Mouse (Mus musculus): ENCODE results near the gene Zfp551. TPM values are rescaled to one million over a fixed set of nuclear protein-coding genes. Genes with fewer than 3 reads are reported as not detected.

Gene Zfp551
- 0.51 and 0.81 TPM in 2 replicates for polyA plus RNA-seq (2012; rRNA removed)

DNA sequence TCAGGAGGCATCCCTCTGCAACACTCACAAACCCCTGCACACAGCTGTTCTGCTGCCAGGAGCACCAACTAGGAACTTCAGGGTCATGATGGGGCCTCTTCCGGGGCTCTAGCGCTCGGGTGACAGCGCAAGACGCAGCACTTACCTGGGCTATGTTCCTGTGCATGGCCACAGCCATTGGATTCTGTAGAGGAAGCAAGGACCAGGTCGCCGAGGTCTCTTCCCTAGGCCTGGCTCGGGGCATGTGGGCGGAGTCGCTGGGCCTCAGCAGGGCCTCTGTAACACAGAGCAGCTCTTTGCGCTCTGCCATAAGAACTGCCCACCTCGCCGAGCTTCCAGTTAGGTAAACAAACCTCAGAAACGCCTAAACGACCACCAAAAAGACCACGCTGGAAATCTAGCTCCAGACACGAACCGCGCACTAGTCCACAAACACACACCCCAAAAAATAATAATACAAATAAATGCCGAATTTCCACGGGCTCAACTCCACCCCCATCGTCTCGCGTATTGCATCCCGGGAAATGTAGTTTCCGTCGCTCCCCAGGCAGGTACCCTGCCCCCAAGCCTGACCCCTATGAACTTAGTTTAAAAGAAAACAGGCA is at the start of gene Zfp551:
TSS of gene Zfp551 (minus strand) at position 507 of the 605 bp plus-strand sequence.
- peak; percentile 54 for DNase-seq
- no peak for TF ChIP-seq CTCF (IDR thresholded peaks at IDR 0.05; ENCODE audit: insufficient read depth, low read length)
- TF ChIP-seq POLR2A (IDR thresholded peaks at IDR 0.05; ENCODE audit: borderline replicate concordance, extremely low read depth, low read depth, low read length), result 0 out of 2 replicates have a peak, but pooled peaks have one; percentile 9
- peaks cover 4% of the 10 kb centered on the region; the same call in 1 of the 2 replicates for H3K4me1 ChIP-seq (ENCODE audit: control insufficient read depth, insufficient read depth, low read length)
- WGBS, result under 1% methylated on average over 27 of the region's 27 CpGs
- H3K4me3 ChIP-seq (replicated peaks; ENCODE audit: extremely low read depth, low read depth, low read length), result peak within 1 kb of the TSS; percentile 73

DNA sequence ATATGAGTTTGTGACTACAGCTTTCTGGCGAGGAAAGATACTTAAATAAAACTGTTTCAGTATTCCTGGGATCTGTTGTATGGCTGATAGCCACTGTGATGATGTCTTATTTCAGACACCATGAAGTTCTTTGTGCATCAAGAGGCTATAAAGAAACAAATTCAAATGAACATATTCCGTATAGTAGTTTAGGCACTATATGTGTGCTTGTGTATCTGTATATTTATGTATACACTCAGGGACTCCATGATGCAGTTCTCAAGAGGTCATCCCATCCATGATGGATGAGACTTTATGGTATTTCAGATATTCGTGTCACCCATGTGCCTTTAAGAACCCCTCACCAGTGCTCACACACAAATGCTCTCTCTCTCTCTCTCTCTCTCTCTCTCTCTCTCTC is 304 bp upstream of the Zfp551 start:
- peaks cover 4% of the 10 kb centered on the region; the same call in 1 of the 2 replicates for H3K4me1 ChIP-seq (ENCODE audit: control insufficient read depth, insufficient read depth, low read length)
- no peak overlapping the region for H3K4me3 ChIP-seq (replicated peaks; ENCODE audit: extremely low read depth, low read depth, low read length)
- no peak for DNase-seq
- no peak for TF ChIP-seq POLR2A (IDR thresholded peaks at IDR 0.05; ENCODE audit: borderline replicate concordance, extremely low read depth, low read depth, low read length)
- no peak for TF ChIP-seq CTCF (IDR thresholded peaks at IDR 0.05; ENCODE audit: insufficient read depth, low read length)
- 61% methylated on average over 3 of the region's 3 CpGs for WGBS

GRCm38 (mm10) chr7:12421741-12422140 is 810 bp downstream of the Zfp551 start:
- Histone ChIP-seq H3K4me1 (ENCODE audit: control insufficient read depth, insufficient read depth, low read length) (peaks cover 4% of the 10 kb centered on the region; the same call in 1 of the 2 replicates), H3K4me3 (replicated peaks; ENCODE audit: extremely low read depth, low read depth, low read length) (no peak overlapping the region)
- DNase-seq, result no peak
- no peak for TF ChIP-seq POLR2A (IDR thresholded peaks at IDR 0.05; ENCODE audit: borderline replicate concordance, extremely low read depth, low read depth, low read length)
- TF ChIP-seq CTCF (IDR thresholded peaks at IDR 0.05; ENCODE audit: insufficient read depth, low read length), result no peak
- 49% methylated on average over 5 of the region's 5 CpGs for WGBS

GRCm38 (mm10) chr7:12369173-12369572 is 53.4 kb downstream of the Zfp551 start, which contains the start of gene Vmn1r84:
Gene Vmn1r84 (minus strand): TSS chr7:12369273.
- DNase-seq, result no peak
- TF ChIP-seq POLR2A (IDR thresholded peaks at IDR 0.05; ENCODE audit: borderline replicate concordance, extremely low read depth, low read depth, low read length) (no peak), CTCF (IDR thresholded peaks at IDR 0.05; ENCODE audit: insufficient read depth, low read length) (no peak)
- no peaks in the 10 kb centered on the region for H3K4me1 ChIP-seq (ENCODE audit: control insufficient read depth, insufficient read depth, low read length)
- WGBS, result 50% methylated on average over 1 of the region's 1 CpGs
- H3K4me3 ChIP-seq (replicated peaks; ENCODE audit: extremely low read depth, low read depth, low read length), result no peak within 1 kb of the TSS

Other genes starting within 250 kb of the Zfp551 start
- not detected in 2 replicates for gene Vmn1r80, start 233.5 kb downstream of the Zfp551 start, polyA plus RNA-seq (2012; rRNA removed)
- not detected in 2 replicates for gene Vmn1r81, start 154.5 kb downstream of the Zfp551 start, polyA plus RNA-seq (2012; rRNA removed)
- not detected in 2 replicates for gene Vmn1r82, start 122.3 kb downstream of the Zfp551 start, polyA plus RNA-seq (2012; rRNA removed)
- not detected in 2 replicates for gene Vmn1r83, start 93.3 kb downstream of the Zfp551 start, polyA plus RNA-seq (2012; rRNA removed)
- not detected in 2 replicates for gene Vmn1r84, start 53.5 kb downstream of the Zfp551 start, polyA plus RNA-seq (2012; rRNA removed)
- gene Zfp606, start 55.5 kb upstream of the Zfp551 start, polyA plus RNA-seq (2012; rRNA removed), result 2.8 and 3.3 TPM in 2 replicates
- gene 2900092C05Rik, start 89.8 kb upstream of the Zfp551 start, polyA plus RNA-seq (2012; rRNA removed), result not detected in 2 replicates
- gene Vmn2r53, start 186.0 kb upstream of the Zfp551 start, polyA plus RNA-seq (2012; rRNA removed), result not detected in 2 replicates
- not detected in 2 replicates for gene Vmn2r54, start 217.6 kb upstream of the Zfp551 start, polyA plus RNA-seq (2012; rRNA removed)